Mouse (Mus musculus) megakaryocyte-erythroid progenitor cell, adult 5-6 weeks (primary cell): ENCODE results near the gene Strbp. TPM values are rescaled to one million over a fixed set of nuclear protein-coding genes. Genes with fewer than 3 reads are reported as not detected.
A peak's percentile ranks its signal among the peaks of the same experiment; 100 is the strongest.
"Not testable (repeated sequence)": the region's sequence is repeated elsewhere in the genome, so short reads cannot be mapped to it uniquely, and the experiment has no call there.

Source experiments
- ATAC-seq: replicated peaks from 2 replicates; pipeline ENCODE4 v1.8.0; 2016; ENCODE audit warnings: mild to moderate bottlenecking, inconsistent platforms; ENCODE audit not compliant: severe bottlenecking, poor library complexity, low FRiP score, low TSS enrichment
- total RNA-seq, 2 experiments: library from RNA; stranded (forward) in 1 of 2; stranded (reverse) in 1 of 2; fragments of 200-1000, 215-1000 nt in 1 of 2; fragments of >200 nt in 1 of 2; fragmentation: Nextera tagmentation in 1 of 2; gene quantifications; 2 replicates each; pipeline ENCODE4 v1.2.3; 2014 to 2017

Gene Strbp
- total RNA-seq, 2 experiments from 2014 or later, result 61.7 to 82.5 TPM

GRCm38 (mm10) chr2:37549346-37550012 is 154.2 kb downstream of the Strbp start:
- ATAC-seq, result peak; percentile 95

- ATAC-seq, result 0 out of 2 replicates have a peak, but pooled peaks have one; percentile 34
Observed at GRCm38 (mm10) chr2:37531639-37532038, 172.0 kb downstream of the Strbp start.

- ATAC-seq, result no peak
Observed at GRCm38 (mm10) chr2:37530766-37531165, 172.9 kb downstream of the Strbp start.

GRCm38 (mm10) chr2:37529397-37529796 is 174.3 kb downstream of the Strbp start:
- 0 out of 2 replicates have a peak, but pooled peaks have one; percentile 47 for ATAC-seq

GRCm38 (mm10) chr2:37527587-37527986 is 176.1 kb downstream of the Strbp start:
- ATAC-seq, result no peak

GRCm38 (mm10) chr2:37519286-37519640 is 184.4 kb downstream of the Strbp start:
- ATAC-seq, result no peak

- no peak for ATAC-seq
Observed at GRCm38 (mm10) chr2:37518561-37519285, 184.9 kb downstream of the Strbp start.

GRCm38 (mm10) chr2:37516922-37517462 is 186.7 kb downstream of the Strbp start:
- no peak for ATAC-seq

- ATAC-seq, result no peak
Observed at GRCm38 (mm10) chr2:37516030-37516710, 187.5 kb downstream of the Strbp start, which contains the start of gene Gpr21. TSS of gene Gpr21 (plus strand) at chr2:37516332.

- no peak for ATAC-seq
Observed at GRCm38 (mm10) chr2:37511134-37511901, 192.3 kb downstream of the Strbp start.

- ATAC-seq, result not testable (repeated sequence)
Observed at GRCm38 (mm10) chr2:37505856-37506255, 197.8 kb downstream of the Strbp start.

- no peak for ATAC-seq
Observed at GRCm38 (mm10) chr2:37497321-37497720, 206.3 kb downstream of the Strbp start.

GRCm38 (mm10) chr2:37488956-37489355 is 214.7 kb downstream of the Strbp start:
- no peak for ATAC-seq

GRCm38 (mm10) chr2:37486408-37486807 is 217.3 kb downstream of the Strbp start:
- ATAC-seq, result peak; percentile 75

- ATAC-seq, result no peak
Observed at GRCm38 (mm10) chr2:37485370-37485769, 218.3 kb downstream of the Strbp start.

GRCm38 (mm10) chr2:37484165-37484564 is 219.5 kb downstream of the Strbp start:
- no peak for ATAC-seq

GRCm38 (mm10) chr2:37480039-37480438 is 223.6 kb downstream of the Strbp start:
- peak; percentile 68; the same call in 1 of the 2 replicates for ATAC-seq

- ATAC-seq, result no peak
Observed at GRCm38 (mm10) chr2:37479559-37479958, 224.1 kb downstream of the Strbp start.

GRCm38 (mm10) chr2:37466266-37466665 is 237.4 kb downstream of the Strbp start:
- ATAC-seq, result peak; percentile 65; the same call in 1 of the 2 replicates
